In the genomic region with DNA sequence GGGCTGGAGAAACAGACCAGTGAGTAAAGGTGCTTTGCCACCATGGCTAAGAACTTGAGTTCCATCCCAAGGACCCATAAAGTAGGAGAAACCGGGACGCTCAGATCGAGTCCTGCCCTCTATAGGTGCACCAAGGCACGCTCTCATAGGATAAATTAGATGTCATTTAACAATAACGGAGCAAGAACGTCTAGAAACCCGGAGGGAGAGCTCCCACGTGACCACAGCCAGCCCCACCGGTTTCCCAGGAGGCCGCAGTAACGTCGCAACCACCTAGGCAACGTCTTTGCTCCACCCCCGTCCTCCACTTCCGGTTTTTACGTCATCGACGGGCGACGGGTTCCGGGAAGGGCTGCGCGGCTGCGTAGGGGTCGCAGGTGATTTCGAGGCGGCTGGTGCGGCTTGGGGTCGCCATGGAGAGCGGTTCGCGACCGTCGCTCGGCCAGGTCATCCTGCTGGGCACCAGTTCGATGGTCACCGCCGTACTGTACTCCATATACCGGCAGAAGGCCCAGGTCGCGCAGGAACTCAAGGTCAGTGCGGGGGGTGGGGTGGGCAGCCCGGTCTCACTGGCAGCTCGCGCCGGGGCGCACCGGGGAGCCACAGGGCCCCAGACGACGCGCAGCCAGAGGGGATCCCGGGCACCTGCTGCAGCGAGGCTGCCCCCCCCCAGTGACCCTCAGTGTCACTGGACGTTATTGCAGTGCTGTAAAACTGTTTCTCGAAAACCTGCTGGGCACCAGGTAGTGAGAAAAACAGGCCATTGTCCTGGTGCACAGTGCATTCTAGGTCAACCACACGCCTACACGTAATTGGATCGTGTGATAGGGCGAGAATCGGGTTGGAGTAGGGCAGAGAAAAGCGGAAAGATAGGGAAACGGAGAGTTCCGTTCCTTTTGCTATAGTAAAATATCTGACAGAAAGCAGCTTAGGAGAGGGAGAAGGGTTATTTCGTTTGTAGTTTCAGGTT, we compare ENCODE assay signal across 8 mouse cellular contexts. TPM values are rescaled to one million over a fixed set of nuclear protein-coding genes. Genes with fewer than 3 reads are reported as not detected.
DNase-seq lines count a peak whose midpoint lies in the region; ATAC-seq and TF ChIP-seq lines count a peak whose summit lies in the region.

Gene Mul1, plus strand, starts transcription at position 325 of the 970 bp plus-strand sequence.

- no peaks in the 10 kb centered on the region for H3K27me3 ChIP-seq in C2C12 (ENCODE audit: control insufficient read depth, insufficient read depth, insufficient read length)
- peaks cover 13% of the 10 kb centered on the region for H3K27me3 ChIP-seq in erythroblast, embryonic 14.5 days (ENCODE audit: control insufficient read depth)
- peaks cover 6% of the 10 kb centered on the region; the same call in 1 of the 2 replicates for H3K27me3 ChIP-seq in heart, embryonic 11.5 days (ENCODE audit: control insufficient read depth, insufficient read depth, low read length)
- H3K27me3 ChIP-seq in kidney, embryonic 16.5 days (ENCODE audit: insufficient read depth, low read length), result 0 out of 2 replicates have a peak, but pooled peaks cover 3% of the 10 kb centered on the region
- H3K27me3 ChIP-seq in liver, adult 2 months (ENCODE audit: control insufficient read depth, insufficient read depth, low read length), result no peaks in the 10 kb centered on the region
- H3K27me3 ChIP-seq in myocyte (ENCODE audit: control insufficient read depth, insufficient read depth, insufficient read length), result no peaks in the 10 kb centered on the region
- no peaks in the 10 kb centered on the region for H3K27me3 ChIP-seq in splenic B cell, adult 2 months (ENCODE audit: control insufficient read depth, insufficient read depth, low read length, poor library complexity, severe bottlenecking)

- DNase-seq in brain, embryonic 14.5 days (ENCODE audit: low read depth), result peak; percentile 98
- DNase-seq in liver, adult 2 months (ENCODE audit: extremely low read depth, low read depth, low spot score), result peak; percentile 77
- DNase-seq in splenic B cell, adult 2 months (ENCODE audit: low read depth, low spot score), result peak; percentile 95

- H3K36me3 ChIP-seq in C2C12 (ENCODE audit: control insufficient read depth, insufficient read depth), result peaks cover 19% of the 10 kb centered on the region
- H3K36me3 ChIP-seq in erythroblast, embryonic 14.5 days (ENCODE audit: control insufficient read depth), result peaks cover 38% of the 10 kb centered on the region
- H3K36me3 ChIP-seq in heart, embryonic 11.5 days (ENCODE audit: control insufficient read depth, insufficient read depth, low read length), result peaks cover 18% of the 10 kb centered on the region
- peaks cover 23% of the 10 kb centered on the region for H3K36me3 ChIP-seq in kidney, embryonic 16.5 days (ENCODE audit: insufficient read depth, low read length)
- H3K36me3 ChIP-seq in liver, adult 2 months (ENCODE audit: control insufficient read depth, insufficient read depth, low read length), result peaks cover 22% of the 10 kb centered on the region; the same call in 1 of the 2 replicates
- no peaks in the 10 kb centered on the region for H3K36me3 ChIP-seq in myocyte (ENCODE audit: control insufficient read depth, insufficient read depth)
- no peaks in the 10 kb centered on the region; the same call in 1 of the 2 replicates for H3K36me3 ChIP-seq in splenic B cell, adult 2 months (ENCODE audit: control insufficient read depth, insufficient read depth, low read length, poor library complexity, severe bottlenecking)

- TF ChIP-seq POLR2A in brain, embryonic 14.5 days (IDR thresholded peaks at IDR 0.05; ENCODE audit: borderline replicate concordance, extremely low read depth, insufficient read depth, insufficient read length, poor library complexity, severe bottlenecking), result peak; percentile 62; the same call in 1 of the 2 replicates
- TF ChIP-seq POLR2A in liver, adult 2 months (IDR thresholded peaks at IDR 0.05; ENCODE audit: extremely low read depth, insufficient read depth, low read length), result peak; percentile 79
- peak; percentile 86 for TF ChIP-seq POLR2A in myocyte (IDR thresholded peaks at IDR 0.05; ENCODE audit: insufficient read length, low read depth)

- H3ac ChIP-seq in C2C12 (ENCODE audit: control insufficient read depth, insufficient read length, low read depth), result peak within 1 kb of the TSS; percentile 91
- peak within 1 kb of the TSS; percentile 20 for H3ac ChIP-seq in myocyte (ENCODE audit: control insufficient read depth, insufficient read length)

- peaks cover 23% of the 10 kb centered on the region for H3K4me1 ChIP-seq in erythroblast, embryonic 14.5 days (ENCODE audit: control insufficient read depth)
- peaks cover 6% of the 10 kb centered on the region for H3K4me1 ChIP-seq in heart, embryonic 11.5 days (ENCODE audit: control insufficient read depth, insufficient read depth, low read length)
- H3K4me1 ChIP-seq in kidney, embryonic 16.5 days (ENCODE audit: insufficient read depth, low read length), result peaks cover 10% of the 10 kb centered on the region
- H3K4me1 ChIP-seq in liver, adult 2 months (ENCODE audit: control insufficient read depth, insufficient read depth, low read length), result peaks cover 21% of the 10 kb centered on the region

- H3K79me3 ChIP-seq in C2C12 (ENCODE audit: low read depth), result peaks cover 12% of the 10 kb centered on the region

- ATAC-seq in heart, embryonic 11.5 days (replicated peaks; ENCODE audit: insufficient number of reproducible peaks, low FRiP score, low TSS enrichment), result peak; percentile 86
- peak; percentile 94 for ATAC-seq in kidney, embryonic 16.5 days (ENCODE audit: low FRiP score, low TSS enrichment)

- H3K4me2 ChIP-seq in heart, embryonic 11.5 days, result peak within 1 kb of the TSS; percentile 95
- H3K4me2 ChIP-seq in kidney, embryonic 16.5 days (replicated peaks; ENCODE audit: low read depth, low read length), result peak within 1 kb of the TSS; percentile 87
- H3K4me2 ChIP-seq in myocyte (ENCODE audit: low read depth), result peak within 1 kb of the TSS; percentile 98

- no peaks in the 10 kb centered on the region for H3K9me3 ChIP-seq in erythroblast, embryonic 14.5 days (ENCODE audit: control insufficient read depth, low read length)
- no peaks in the 10 kb centered on the region for H3K9me3 ChIP-seq in heart, embryonic 11.5 days (replicated peaks; ENCODE audit: control insufficient read depth, low read length)
- no peaks in the 10 kb centered on the region for H3K9me3 ChIP-seq in kidney, embryonic 16.5 days (ENCODE audit: low read length)

- H3K27ac ChIP-seq in heart, embryonic 11.5 days (ENCODE audit: low read depth, low read length), result peak within 1 kb of the TSS; percentile 46
- peak within 1 kb of the TSS; percentile 61 for H3K27ac ChIP-seq in kidney, embryonic 16.5 days (ENCODE audit: low read length)
- H3K27ac ChIP-seq in liver, adult 2 months (replicated peaks; ENCODE audit: insufficient read depth, low read depth, low read length), result peak within 1 kb of the TSS; percentile 92

- H3K79me2 ChIP-seq in C2C12 (ENCODE audit: control insufficient read depth, insufficient read depth), result peaks cover 23% of the 10 kb centered on the region
- peaks cover 14% of the 10 kb centered on the region; the same call in 1 of the 2 replicates for H3K79me2 ChIP-seq in liver, adult 2 months (ENCODE audit: control insufficient read depth, insufficient read depth, low read length)
- peaks cover 17% of the 10 kb centered on the region for H3K79me2 ChIP-seq in myocyte (ENCODE audit: control insufficient read depth, insufficient read depth)

- TF ChIP-seq CTCF in C2C12 (IDR thresholded peaks at IDR 0.05; ENCODE audit: control insufficient read depth, insufficient read depth, insufficient read length), result no peak
- TF ChIP-seq CTCF in brain, embryonic 14.5 days (IDR thresholded peaks at IDR 0.05; ENCODE audit: borderline replicate concordance, extremely low read depth, insufficient read depth, insufficient read length), result no peak
- TF ChIP-seq CTCF in liver, adult 2 months (IDR thresholded peaks at IDR 0.05; ENCODE audit: low read depth, low read length), result no peak

- peak within 1 kb of the TSS; percentile 84 for H3K9ac ChIP-seq in heart, embryonic 11.5 days (ENCODE audit: low read depth, low read length)
- peak within 1 kb of the TSS; percentile 90 for H3K9ac ChIP-seq in kidney, embryonic 16.5 days (replicated peaks; ENCODE audit: low read length)
- peak within 1 kb of the TSS; percentile 96 for H3K9ac ChIP-seq in liver, adult 2 months (ENCODE audit: low read depth, low read length)

- under 1% methylated on average over 64 of the region's 64 CpGs for WGBS in heart, embryonic 11.5 days (ENCODE audit: insufficient replicate concordance)
- under 1% methylated on average over 64 of the region's 64 CpGs for WGBS in kidney, embryonic 16.5 days
- under 1% methylated on average over 64 of the region's 64 CpGs for WGBS in liver, adult 2 months

- peak within 1 kb of the TSS; percentile 89 for H3K4me3 ChIP-seq in C2C12 (ENCODE audit: insufficient read depth, poor library complexity, severe bottlenecking)
- H3K4me3 ChIP-seq in erythroblast, embryonic 14.5 days (replicated peaks), result peak within 1 kb of the TSS; percentile 83
- peak within 1 kb of the TSS; percentile 98 for H3K4me3 ChIP-seq in heart, embryonic 11.5 days (ENCODE audit: low read depth, low read length)
- H3K4me3 ChIP-seq in kidney, embryonic 16.5 days (ENCODE audit: low read length), result peak within 1 kb of the TSS; percentile 95
- H3K4me3 ChIP-seq in liver, adult 2 months (ENCODE audit: insufficient read depth, low read depth, low read length), result peak within 1 kb of the TSS; percentile 91
- H3K4me3 ChIP-seq in myocyte, result peak within 1 kb of the TSS; percentile 72

TF ChIP-seq in C2C12, 6 proteins besides CTCF, POLR2A, EP300 and RAD21:
- no peak for TF ChIP-seq CEBPB (IDR thresholded peaks at IDR 0.05; ENCODE audit: low read depth)
- TF ChIP-seq USF1 (IDR thresholded peaks at IDR 0.05; ENCODE audit: low read depth), result peak; percentile 92
- peak; percentile 26 for TF ChIP-seq MAX (IDR thresholded peaks at IDR 0.05)

TF ChIP-seq in myocyte, 11 proteins besides CTCF, POLR2A, EP300 and RAD21 (continues in another document):
- TF ChIP-seq POLR2AphosphoS2 (IDR thresholded peaks at IDR 0.05; ENCODE audit: insufficient read length, low read depth) (peak; percentile 94), TCF3 (IDR thresholded peaks at IDR 0.05; ENCODE audit: insufficient read length, low read depth) (no peak), CEBPB (IDR thresholded peaks at IDR 0.05; ENCODE audit: insufficient read depth, poor library complexity, severe bottlenecking) (no peak), E2F4 (IDR thresholded peaks at IDR 0.05; ENCODE audit: insufficient read depth) (no peak), USF1 (IDR thresholded peaks at IDR 0.05; ENCODE audit: low read depth) (peak; percentile 91), REST (IDR thresholded peaks at IDR 0.05; ENCODE audit: insufficient read depth, insufficient read length) (no peak)

RNA-seq across cellular contexts. Expression of gene Mul1, which starts in this region (rescaled TPM):
- 26.5 TPM for polyA plus RNA-seq in C2C12 (2012; fragmentation: generic; extraction: Trizol)
- 14.5 and 19.6 TPM in 2 replicates for polyA plus RNA-seq in brain, embryonic 14.5 days (2012; rRNA removed)
- 1.3 and 1.5 TPM in 2 replicates for polyA plus RNA-seq in erythroblast, embryonic 14.5 days (2012)
- 16.1 and 18.2 TPM in 2 replicates for polyA plus RNA-seq in heart, embryonic 11.5 days (2014; fragmentation: Nextera tagmentation; extraction: Ambion mirVana)
- polyA plus RNA-seq in kidney, embryonic 16.5 days (2015; fragmentation: Nextera tagmentation; extraction: Ambion mirVana), result 21.5 and 22.4 TPM in 2 replicates
- total RNA-seq in liver, adult 2 months (2014; rRNA removed), result 17.4 and 18.6 TPM in 2 replicates
- 25.0 and 28.9 TPM in 2 replicates for polyA plus RNA-seq in liver, adult 2 months (2012; rRNA removed)
- 36.2 TPM for polyA plus RNA-seq in myocyte (2012; fragmentation: generic; extraction: Trizol)

Comparison
In these comparisons a context has a peak if more than half of its experiments do, and no peak if none do; other contexts are left out.
1. Peak in every context shown above with its lines: DNase-seq, ATAC-seq, H3K4me3 ChIP-seq and H3K27ac ChIP-seq.